Mouse (Mus musculus) embryo, embryonic 11.5 days (tissue): ENCODE measurements around the gene Mical3.
"Not testable (repeated sequence)": the region's sequence is repeated elsewhere in the genome, so short reads cannot be mapped to it uniquely, and the experiment has no call there.

ENCODE experiments used
- DNase-seq: peaks from one replicate; pipeline ENCODE4 v3.0.0-alpha.2; 2012; ENCODE audit warnings: low read depth, low spot score

Mical3 gene

GRCm38 (mm10) chr6:120934176-120934575, 196.6 kb downstream of the Mical3 start:
- DNase-seq: no peak

DNA sequence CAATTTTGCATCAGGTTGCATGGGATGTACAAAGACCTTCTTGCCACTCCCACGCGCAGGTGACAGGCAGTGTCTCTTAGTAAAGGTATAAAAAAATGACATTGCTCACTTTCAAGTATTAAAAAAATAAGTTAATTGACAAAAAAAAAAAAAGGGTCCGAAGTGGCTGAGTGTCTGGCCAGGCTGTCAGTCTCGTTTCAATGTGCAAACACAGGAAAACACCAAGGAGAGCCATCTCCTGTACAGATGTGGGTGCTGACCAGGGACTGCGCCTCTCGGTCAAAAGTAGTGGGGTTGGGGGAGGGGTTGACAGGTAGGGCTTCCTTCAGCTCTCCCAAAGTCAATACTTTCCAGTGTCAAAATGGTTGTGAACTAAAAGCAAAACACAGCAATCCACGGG, 197.1 kb downstream of the Mical3 start:
- DNase-seq: no peak

- DNase-seq: no peak
Measured at GRCm38 (mm10) chr6:120932597-120932996, 198.2 kb downstream of the Mical3 start.

GRCm38 (mm10) chr6:120930450-120931306, 200.1 kb downstream of the Mical3 start:
- no peak for DNase-seq

DNA sequence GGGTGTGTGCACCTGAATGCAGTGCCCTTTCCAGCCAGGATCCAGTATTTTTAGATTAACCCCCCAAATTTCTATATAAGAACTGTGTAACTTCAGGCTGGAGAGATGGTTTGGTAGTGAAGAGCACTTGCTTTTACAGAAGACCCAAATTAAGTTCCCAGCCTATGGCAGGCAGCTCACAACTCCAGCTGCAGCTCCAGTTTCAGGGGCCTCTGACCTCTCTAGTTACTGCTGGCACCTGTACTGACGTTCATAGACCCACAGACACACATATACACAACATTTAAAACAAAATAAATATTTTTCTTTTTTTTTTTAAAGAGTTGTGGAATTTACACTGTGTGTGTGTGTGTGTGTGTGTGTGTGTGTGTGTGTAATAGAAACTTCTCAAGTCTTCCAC, 201.4 kb downstream of the Mical3 start:
- no peak for DNase-seq

DNA sequence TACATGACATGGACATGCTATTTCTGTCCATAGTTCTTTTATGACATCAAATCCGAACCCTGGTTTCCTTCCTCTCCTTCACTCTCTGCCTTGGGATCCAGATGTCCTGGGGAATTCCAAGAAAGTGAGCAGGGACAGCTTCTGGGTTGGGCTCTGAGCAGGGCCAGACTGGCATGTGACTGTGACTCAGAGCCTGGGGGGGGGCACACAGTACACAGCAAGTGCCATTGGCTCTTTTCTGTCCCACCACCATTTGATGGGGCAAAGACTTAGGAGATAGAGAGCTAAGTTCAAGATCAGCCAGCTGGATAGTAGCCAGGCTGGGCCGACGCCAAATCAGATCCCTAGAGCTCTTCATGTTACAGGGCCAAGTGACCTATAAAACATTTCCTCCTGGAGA, 203.0 kb downstream of the Mical3 start:
- DNase-seq: no peak

DNA sequence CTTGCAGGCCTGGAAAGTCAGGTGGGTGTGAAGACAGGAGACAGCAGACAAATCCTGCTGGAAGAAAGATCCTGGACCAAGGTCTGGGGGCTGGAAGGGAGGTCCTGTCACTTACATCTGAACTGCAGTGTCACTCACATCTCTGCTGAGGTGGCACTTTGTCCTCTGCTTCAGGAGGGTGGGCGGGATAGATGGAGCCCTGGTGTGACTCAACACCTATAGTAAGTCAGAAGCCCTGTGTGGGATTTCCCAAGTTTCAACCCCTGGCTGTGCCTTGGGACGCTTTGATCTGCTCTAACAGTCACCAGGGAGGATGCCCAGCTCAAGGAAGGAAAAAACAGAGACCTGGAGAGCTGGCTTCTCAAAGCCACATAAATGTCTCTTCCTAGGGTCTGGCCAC, 203.9 kb downstream of the Mical3 start:
- DNase-seq: no peak

- DNase-seq: not testable (repeated sequence)
Measured at GRCm38 (mm10) chr6:120924791-120925321, 205.9 kb downstream of the Mical3 start.

- DNase-seq: no peak
Measured at GRCm38 (mm10) chr6:120917975-120918374, 212.8 kb downstream of the Mical3 start.

DNA sequence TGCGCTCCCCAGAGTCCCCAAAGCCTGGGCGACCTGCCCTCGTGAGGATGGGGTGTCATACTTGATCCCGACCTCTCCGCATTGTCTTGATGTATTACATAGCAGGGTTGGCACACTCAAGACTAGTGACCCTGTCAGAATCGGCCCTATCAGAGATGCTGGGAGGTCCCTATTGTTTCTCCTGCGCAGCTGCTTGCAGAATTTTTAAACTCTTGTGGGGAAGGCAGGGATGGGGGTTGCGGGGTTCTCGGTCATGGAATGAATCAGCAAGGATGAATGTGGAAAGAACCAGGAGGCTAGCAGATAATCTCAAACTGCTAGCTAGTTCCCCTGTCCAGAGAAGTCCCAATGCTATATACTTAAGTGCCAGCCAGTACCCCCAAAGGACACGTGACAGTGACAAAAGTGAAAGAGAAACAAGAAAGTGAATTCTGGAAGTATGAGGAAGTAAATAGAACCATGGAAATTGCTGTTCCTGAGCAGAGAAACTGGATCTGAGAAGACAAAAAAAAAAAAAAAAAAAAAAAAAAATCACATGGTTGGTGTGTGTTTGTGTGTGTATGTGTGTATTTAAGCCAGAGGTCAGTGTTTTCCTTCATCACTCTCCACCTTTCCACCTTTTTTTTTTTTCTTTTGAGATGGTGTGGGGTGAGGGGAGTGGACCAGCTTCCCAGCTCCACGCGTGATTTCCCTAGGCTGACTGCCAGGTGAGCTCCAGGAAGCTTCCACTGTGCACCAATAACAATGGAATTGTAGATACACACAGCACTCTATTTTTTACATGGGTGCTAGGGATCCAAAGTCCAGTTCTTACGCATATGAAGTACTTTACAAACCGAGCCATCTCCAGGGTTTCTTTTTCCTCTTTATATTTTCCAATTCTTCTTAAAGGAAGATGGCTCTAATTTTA, 213.6 kb downstream of the Mical3 start:
- not testable (repeated sequence) for DNase-seq

GRCm38 (mm10) chr6:120916074-120916971, 214.5 kb downstream of the Mical3 start, which contains the start of gene Bid:
Gene Bid, minus strand, starts transcription at chr6:120916853.
- peak; percentile 75 for DNase-seq

DNA sequence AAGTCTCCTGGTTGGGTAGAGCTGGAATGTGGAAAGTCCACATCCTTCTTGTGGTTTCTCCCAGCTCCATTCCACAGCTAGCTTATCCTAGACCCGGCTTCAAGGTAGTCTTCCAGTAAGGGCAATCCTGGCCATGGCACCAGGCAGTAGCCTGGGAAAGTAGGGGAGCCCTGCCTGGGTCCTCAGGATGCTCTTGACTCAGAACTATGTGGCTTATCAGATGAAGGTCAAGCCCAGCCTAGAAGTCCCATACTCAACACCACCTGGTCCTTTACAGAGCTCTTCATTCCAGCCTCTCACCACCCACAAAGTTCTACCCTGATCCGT, 215.2 kb downstream of the Mical3 start:
- DNase-seq: no peak

DNA sequence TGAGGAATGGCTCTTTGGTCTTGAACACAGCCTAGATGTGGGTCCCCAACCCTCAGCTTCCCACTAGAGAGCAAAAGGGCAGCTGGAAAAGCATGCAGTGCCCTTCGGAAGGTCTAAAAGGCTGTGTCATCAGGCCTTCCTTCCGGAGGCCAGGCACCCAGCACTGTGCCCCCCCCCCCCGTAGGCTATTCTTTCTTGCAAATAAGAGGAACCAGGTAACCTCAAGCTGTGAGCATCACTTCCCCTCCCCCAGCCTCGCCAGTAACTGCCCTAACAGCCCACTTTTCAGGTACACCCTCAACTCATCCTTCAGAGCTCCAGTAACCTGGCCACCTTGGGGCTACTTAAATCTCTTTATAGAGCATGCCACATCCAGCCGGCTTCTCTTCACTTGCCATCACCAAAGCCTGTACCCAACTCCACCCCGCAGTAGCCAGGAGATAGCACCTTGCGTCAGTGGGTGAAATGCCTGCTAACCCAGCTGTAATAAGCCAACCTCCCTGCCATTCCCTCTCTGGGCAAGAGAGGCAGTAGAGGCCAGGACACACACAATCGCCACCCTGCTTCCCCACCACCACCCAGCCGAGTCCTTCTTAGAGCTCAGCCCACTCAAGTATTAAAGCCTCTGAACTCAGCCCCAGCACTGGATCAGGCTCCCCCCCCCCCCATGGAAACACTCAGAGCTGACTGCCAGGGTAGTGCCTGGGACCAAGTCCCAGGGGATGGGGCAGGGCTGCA, 215.7 kb downstream of the Mical3 start:
- no peak for DNase-seq

GRCm38 (mm10) chr6:120914533-120914910, 216.3 kb downstream of the Mical3 start:
- DNase-seq: no peak

DNA sequence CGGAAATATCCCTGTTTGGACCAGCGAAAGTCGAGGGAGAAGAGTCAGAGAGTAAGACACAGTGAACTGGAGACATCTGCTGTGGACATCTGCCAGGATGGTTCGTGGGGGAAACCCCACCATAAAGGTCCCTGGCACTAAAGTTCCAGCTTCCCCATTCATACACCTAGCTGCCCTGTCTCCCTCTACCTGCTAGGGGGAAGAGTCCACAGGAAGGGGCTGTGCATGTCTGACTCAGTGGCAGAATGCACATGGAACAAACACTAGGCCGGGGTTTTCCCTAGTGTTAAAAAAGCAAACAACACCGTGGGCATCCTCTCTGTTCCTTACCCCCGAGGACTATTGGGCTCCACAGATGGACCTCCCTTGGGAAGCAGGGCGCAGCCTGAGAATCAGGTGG, 217.0 kb downstream of the Mical3 start:
- no peak for DNase-seq

GRCm38 (mm10) chr6:120912931-120913330, 217.9 kb downstream of the Mical3 start:
- no peak for DNase-seq

GRCm38 (mm10) chr6:120911213-120912007, 219.4 kb downstream of the Mical3 start:
- no peak for DNase-seq

DNA sequence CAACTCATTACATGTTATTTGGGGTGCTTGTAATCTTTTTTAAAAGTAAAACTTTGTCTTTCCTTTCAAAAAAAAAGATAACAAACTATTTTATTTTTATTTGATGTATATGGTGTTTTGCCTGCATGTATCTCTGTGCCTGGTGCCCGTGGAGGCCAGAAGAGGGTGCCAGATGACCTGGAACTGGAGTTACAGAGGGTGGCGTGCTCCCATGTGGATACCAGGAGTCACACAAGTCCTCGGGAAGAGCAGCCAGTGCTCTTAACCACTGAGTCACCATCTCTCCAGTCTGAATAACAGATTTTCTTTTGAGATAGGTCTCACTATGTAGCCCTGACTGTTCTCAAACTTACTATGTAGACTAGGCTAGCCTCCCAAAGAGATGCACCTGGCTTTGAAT, 221.3 kb downstream of the Mical3 start:
- DNase-seq: no peak

- DNase-seq: not testable (repeated sequence)
Measured at GRCm38 (mm10) chr6:120907876-120908597, 222.8 kb downstream of the Mical3 start.
